Mouse (Mus musculus): Measurements from ENCODE around the gene Brca1. TPM values are rescaled to one million over a fixed set of nuclear protein-coding genes. Genes with fewer than 3 reads are reported as not detected.
"Not testable (repeated sequence)": the region's sequence is repeated elsewhere in the genome, so short reads cannot be mapped to it uniquely, and the experiment has no call there.

Brca1 gene
- total and polyA plus RNA-seq, 3 experiments, result 35.0 to 175 (median 71.0) TPM

DNA sequence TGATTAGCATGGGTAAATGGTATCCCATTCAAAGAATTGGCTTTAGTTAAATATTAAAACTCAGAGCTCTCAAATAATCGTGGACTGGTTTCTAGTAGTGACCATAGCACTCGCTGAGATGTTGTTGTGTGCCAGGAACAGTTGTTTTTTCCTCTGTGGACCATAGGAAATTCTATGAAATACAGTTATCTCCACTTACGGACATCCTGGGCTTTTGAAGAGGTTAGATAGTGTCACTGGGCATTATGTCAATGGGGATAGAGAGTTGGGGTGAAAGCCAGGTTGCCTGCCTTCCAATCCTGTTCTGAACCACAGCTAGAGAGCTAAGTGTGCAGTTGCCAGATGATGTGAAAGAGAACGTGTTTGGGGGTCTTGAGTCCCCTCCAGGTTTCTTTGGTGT lies 34.0 kb upstream of the Brca1 start:
- TF ChIP-seq TAL1 (conservative IDR thresholded peaks at IDR 0.05; ENCODE audit: low read depth, low read length) (no peak), CTCF (IDR thresholded peaks at IDR 0.05; ENCODE audit: low read depth, low read length) (no peak), GATA1 (IDR thresholded peaks at IDR 0.05; ENCODE audit: borderline replicate concordance, low read length) (no peak), GATA2 (IDR thresholded peaks at IDR 0.05; ENCODE audit: borderline replicate concordance, low read depth, low read length) (no peak), POLR2AphosphoS5 (IDR thresholded peaks at IDR 0.05; ENCODE audit: insufficient replicate concordance, low read depth, low read length) (no peak)
- DNase-seq (ENCODE audit: low spot score) (no peak), ATAC-seq (ENCODE audit: extremely low read depth, insufficient number of reproducible peaks, low FRiP score, poor library complexity, severe bottlenecking) (no peak)
- Histone ChIP-seq H3K36me3 (replicated peaks) (peaks cover 35% of the 10 kb centered on the region), H3K9me3 (replicated peaks) (no peaks in the 10 kb centered on the region), H3K4me1 (ENCODE audit: insufficient read depth, low read depth, low read length) (peaks cover 23% of the 10 kb centered on the region), H3K4me3 (ENCODE audit: low read depth, low read length) (no peak overlapping the region), H3K27me3 (ENCODE audit: insufficient read depth, low read length) (no peaks in the 10 kb centered on the region)

DNA sequence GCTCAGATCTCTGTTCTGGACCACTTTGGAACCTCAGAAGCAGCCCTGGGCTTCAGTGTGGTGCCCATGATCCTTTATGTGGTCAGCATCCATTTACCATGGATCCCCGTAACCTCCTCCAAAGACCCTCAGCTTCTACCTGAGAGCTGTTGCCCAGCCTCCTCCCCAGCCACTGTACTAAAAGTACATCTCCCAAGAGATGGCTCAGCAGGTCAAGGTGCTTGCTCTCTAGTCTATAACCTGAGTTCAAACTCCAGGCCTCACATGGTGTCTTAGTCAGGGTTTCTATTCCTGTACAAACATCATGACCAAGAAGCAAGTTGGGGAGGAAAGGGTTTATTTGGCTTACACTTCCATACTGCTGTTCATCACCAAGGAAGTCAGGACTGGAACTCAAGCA lies 33.3 kb upstream of the Brca1 start:
- ATAC-seq (ENCODE audit: extremely low read depth, insufficient number of reproducible peaks, low FRiP score, poor library complexity, severe bottlenecking); H3K4me3 ChIP-seq (ENCODE audit: low read depth, low read length); DNase-seq (ENCODE audit: low spot score); H3K9me3 ChIP-seq (replicated peaks); H3K27me3 ChIP-seq (ENCODE audit: insufficient read depth, low read length): not testable (repeated sequence)
- Histone ChIP-seq H3K4me1 (ENCODE audit: insufficient read depth, low read depth, low read length) (peaks cover 24% of the 10 kb centered on the region), H3K36me3 (replicated peaks) (peaks cover 41% of the 10 kb centered on the region)

DNA sequence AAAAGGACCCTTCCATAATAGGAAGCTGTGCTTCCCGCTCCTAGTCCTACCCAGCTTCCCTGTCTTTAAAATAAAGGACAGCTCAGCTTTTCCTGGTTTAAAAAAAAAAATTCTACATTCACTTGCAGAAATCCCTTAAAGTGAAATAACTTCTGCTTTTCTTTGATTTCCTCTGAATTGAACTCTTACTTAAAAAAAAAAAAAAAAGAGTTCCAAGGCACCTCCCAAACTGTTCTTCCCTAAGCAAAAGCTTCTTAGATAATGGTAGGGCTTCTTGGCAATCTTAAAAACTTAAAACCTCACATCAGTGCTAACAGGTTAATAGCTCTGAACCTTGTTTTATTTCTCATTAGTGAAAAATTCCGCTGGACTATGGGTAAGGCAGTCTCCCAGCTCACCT lies 31.4 kb upstream of the Brca1 start:
- ATAC-seq (ENCODE audit: extremely low read depth, insufficient number of reproducible peaks, low FRiP score, poor library complexity, severe bottlenecking) (no peak), DNase-seq (ENCODE audit: low spot score) (no peak)
- TF ChIP-seq GATA1 (IDR thresholded peaks at IDR 0.05; ENCODE audit: borderline replicate concordance, low read length) (no peak), TAL1 (conservative IDR thresholded peaks at IDR 0.05; ENCODE audit: low read depth, low read length) (no peak), GATA2 (IDR thresholded peaks at IDR 0.05; ENCODE audit: borderline replicate concordance, low read depth, low read length) (no peak), POLR2AphosphoS5 (IDR thresholded peaks at IDR 0.05; ENCODE audit: insufficient replicate concordance, low read depth, low read length) (no peak), CTCF (IDR thresholded peaks at IDR 0.05; ENCODE audit: low read depth, low read length) (no peak)
- no peaks in the 10 kb centered on the region for H3K9me3 ChIP-seq (replicated peaks)
- H3K36me3 ChIP-seq (replicated peaks), result peaks cover 53% of the 10 kb centered on the region
- H3K4me1 ChIP-seq (ENCODE audit: insufficient read depth, low read depth, low read length), result peaks cover 19% of the 10 kb centered on the region
- no peaks in the 10 kb centered on the region for H3K27me3 ChIP-seq (ENCODE audit: insufficient read depth, low read length)
- no peak overlapping the region for H3K4me3 ChIP-seq (ENCODE audit: low read depth, low read length)

DNA sequence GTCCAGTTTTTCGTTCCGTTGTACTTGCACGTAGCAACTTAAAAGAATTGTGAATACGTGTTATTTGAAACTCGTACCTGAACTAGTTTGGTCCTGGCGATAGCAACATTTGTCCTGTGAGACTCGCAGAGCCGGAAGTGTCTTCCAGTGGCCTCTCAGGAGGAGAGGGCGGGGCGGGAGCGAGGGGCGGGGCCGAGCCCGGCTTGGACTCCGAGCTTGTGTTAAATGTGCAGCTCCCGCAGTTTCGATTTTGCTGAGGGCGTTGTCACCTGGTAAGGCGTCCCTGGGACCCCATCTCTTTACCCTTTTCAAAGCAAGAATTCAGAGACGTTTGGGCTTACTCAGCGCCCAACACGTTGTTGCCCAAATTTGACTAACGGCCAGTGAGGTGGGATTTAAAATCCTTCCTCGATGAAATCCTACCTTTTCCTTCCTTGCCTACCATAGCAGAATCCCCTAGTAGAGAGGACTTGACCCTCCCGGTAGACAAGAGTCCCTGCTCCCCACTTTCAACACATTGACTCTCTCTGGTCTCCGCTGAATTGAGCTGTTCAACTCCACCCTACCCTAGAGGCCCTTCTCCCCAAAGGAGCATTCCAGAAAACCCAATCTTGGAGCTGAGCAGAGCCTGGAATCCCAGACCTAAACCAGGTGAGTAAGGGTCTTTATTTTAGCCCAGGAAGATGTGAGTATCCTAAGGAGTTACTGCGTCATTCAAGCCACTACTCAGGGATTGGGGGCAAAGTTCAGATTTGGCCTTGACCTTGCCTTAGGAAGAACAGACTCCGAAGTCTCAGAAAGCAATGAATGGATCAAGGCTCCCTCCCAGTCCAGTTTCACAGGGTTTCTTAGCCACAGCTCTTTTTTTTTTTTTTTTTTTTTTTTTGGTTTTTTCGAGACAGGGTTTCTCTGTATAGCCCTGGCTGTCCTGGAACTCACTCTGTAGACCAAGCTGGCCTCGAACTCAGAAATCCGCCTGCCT lies 30.6 kb upstream of the Brca1 start, which contains the start of gene Tmem106a:
TSS of gene Tmem106a (plus strand) at position 189 of the 982 bp plus-strand sequence.
- peaks cover 19% of the 10 kb centered on the region for H3K4me1 ChIP-seq (ENCODE audit: insufficient read depth, low read depth, low read length)
- TF ChIP-seq POLR2AphosphoS5 (IDR thresholded peaks at IDR 0.05; ENCODE audit: insufficient replicate concordance, low read depth, low read length), result no peak
- no peak for TF ChIP-seq GATA1 (IDR thresholded peaks at IDR 0.05; ENCODE audit: borderline replicate concordance, low read length)
- TF ChIP-seq CTCF (IDR thresholded peaks at IDR 0.05; ENCODE audit: low read depth, low read length), result no peak
- TF ChIP-seq TAL1 (conservative IDR thresholded peaks at IDR 0.05; ENCODE audit: low read depth, low read length), result no peak
- no peak for TF ChIP-seq GATA2 (IDR thresholded peaks at IDR 0.05; ENCODE audit: borderline replicate concordance, low read depth, low read length)
- peaks cover 57% of the 10 kb centered on the region for H3K36me3 ChIP-seq (replicated peaks)
- peak; percentile 57; the same call in 1 of the 2 replicates for ATAC-seq (ENCODE audit: extremely low read depth, insufficient number of reproducible peaks, low FRiP score, poor library complexity, severe bottlenecking)
- no peaks in the 10 kb centered on the region for H3K9me3 ChIP-seq (replicated peaks)
- peak within 1 kb of the TSS; percentile 68 for H3K4me3 ChIP-seq (ENCODE audit: low read depth, low read length)
- no peaks in the 10 kb centered on the region for H3K27me3 ChIP-seq (ENCODE audit: insufficient read depth, low read length)
- peak; percentile 70 for DNase-seq (ENCODE audit: low spot score)

DNA sequence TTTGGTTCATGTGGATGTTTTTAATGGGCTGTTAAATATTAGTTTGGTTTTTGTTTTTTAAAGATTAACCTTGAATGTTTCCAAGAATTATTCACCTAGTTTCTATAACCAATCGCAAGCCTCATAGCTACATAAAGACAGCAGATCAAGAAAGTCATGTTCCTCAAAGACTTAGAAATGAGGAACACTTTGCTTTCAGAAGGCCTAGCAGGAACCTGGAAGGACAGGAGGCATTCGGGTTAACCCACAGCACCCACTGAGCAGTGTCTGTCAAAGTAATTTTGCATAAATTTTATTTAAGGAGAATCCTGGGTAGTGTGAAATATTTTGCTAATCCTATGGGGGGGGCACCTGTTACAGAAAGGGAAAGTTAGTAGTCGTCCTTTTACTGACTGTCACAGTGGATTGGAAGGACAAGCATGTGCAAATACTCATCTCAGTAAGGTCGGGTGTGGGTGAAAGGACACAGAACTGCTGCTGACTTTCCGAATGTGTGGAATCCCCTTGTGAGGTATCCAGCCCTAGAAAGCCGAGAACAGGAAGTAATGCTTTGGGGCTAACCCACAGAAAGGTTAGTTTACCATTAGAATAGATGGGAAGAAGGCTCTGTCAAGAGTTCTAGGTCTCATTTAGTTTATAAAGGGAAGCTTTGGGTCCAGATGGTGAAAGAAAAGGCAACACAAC lies 29.5 kb upstream of the Brca1 start:
- Histone ChIP-seq H3K4me1 (ENCODE audit: insufficient read depth, low read depth, low read length) (peaks cover 19% of the 10 kb centered on the region), H3K27me3 (ENCODE audit: insufficient read depth, low read length) (no peaks in the 10 kb centered on the region), H3K4me3 (ENCODE audit: low read depth, low read length) (no peak overlapping the region), H3K9me3 (replicated peaks) (no peaks in the 10 kb centered on the region), H3K36me3 (replicated peaks) (peaks cover 61% of the 10 kb centered on the region)
- TF ChIP-seq GATA2 (IDR thresholded peaks at IDR 0.05; ENCODE audit: borderline replicate concordance, low read depth, low read length), result no peak
- no peak for TF ChIP-seq TAL1 (conservative IDR thresholded peaks at IDR 0.05; ENCODE audit: low read depth, low read length)
- no peak for TF ChIP-seq CTCF (IDR thresholded peaks at IDR 0.05; ENCODE audit: low read depth, low read length)
- no peak for TF ChIP-seq POLR2AphosphoS5 (IDR thresholded peaks at IDR 0.05; ENCODE audit: insufficient replicate concordance, low read depth, low read length)
- TF ChIP-seq GATA1 (IDR thresholded peaks at IDR 0.05; ENCODE audit: borderline replicate concordance, low read length), result no peak
- DNase-seq (ENCODE audit: low spot score) (no peak), ATAC-seq (ENCODE audit: extremely low read depth, insufficient number of reproducible peaks, low FRiP score, poor library complexity, severe bottlenecking) (no peak)

DNA sequence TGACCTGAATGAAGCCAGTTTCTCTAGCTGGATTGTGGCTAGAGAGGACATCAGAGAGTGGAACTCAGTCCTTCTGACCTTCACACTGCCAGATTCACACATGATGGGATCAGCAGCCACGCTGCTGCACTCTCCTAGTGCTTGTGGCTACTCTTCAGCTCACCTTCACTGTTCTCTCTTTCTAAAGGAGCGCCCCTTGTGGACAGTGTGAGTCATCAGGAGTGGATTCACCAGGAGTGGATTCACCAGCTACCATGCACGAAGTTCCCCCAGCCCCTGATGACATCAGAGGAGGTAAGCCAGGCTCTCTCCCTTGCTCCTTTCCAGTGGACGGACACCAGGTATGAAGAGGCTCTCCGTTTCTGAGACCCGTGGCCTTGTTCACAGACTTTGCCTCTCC lies 24.4 kb upstream of the Brca1 start:
- ATAC-seq (ENCODE audit: extremely low read depth, insufficient number of reproducible peaks, low FRiP score, poor library complexity, severe bottlenecking), result no peak
- Histone ChIP-seq H3K4me3 (ENCODE audit: low read depth, low read length) (no peak overlapping the region), H3K27me3 (ENCODE audit: insufficient read depth, low read length) (no peaks in the 10 kb centered on the region), H3K36me3 (replicated peaks) (peaks cover 97% of the 10 kb centered on the region), H3K9me3 (replicated peaks) (no peaks in the 10 kb centered on the region), H3K4me1 (ENCODE audit: insufficient read depth, low read depth, low read length) (peaks cover 6% of the 10 kb centered on the region; the same call in 1 of the 2 replicates)
- DNase-seq (ENCODE audit: low spot score), result no peak
- TF ChIP-seq GATA1 (IDR thresholded peaks at IDR 0.05; ENCODE audit: borderline replicate concordance, low read length) (no peak), CTCF (IDR thresholded peaks at IDR 0.05; ENCODE audit: low read depth, low read length) (no peak), POLR2AphosphoS5 (IDR thresholded peaks at IDR 0.05; ENCODE audit: insufficient replicate concordance, low read depth, low read length) (no peak), TAL1 (conservative IDR thresholded peaks at IDR 0.05; ENCODE audit: low read depth, low read length) (no peak), GATA2 (IDR thresholded peaks at IDR 0.05; ENCODE audit: borderline replicate concordance, low read depth, low read length) (no peak)
